Mouse (Mus musculus) thymus, adult 2 months (tissue): ENCODE measurements around the gene Foxk1.

Experiments
- CTCF ChIP-seq: fragments of 200-500 bp; IDR thresholded peaks from 2 replicates; pipeline ENCODE4 v1.5.1; 2012; ENCODE audit warnings: mild to moderate bottlenecking, control low read depth, low read length, moderate library complexity, borderline replicate concordance; ENCODE audit not compliant: control insufficient read depth, poor library complexity, insufficient read depth; ENCODE audit errors: extremely low read depth
- POLR2A ChIP-seq: fragments of 200-500 bp; IDR thresholded peaks from 2 replicates; pipeline ENCODE4 v1.6.1; 2012; ENCODE audit warnings: mild to moderate bottlenecking, low read length, control low read depth, moderate library complexity; ENCODE audit not compliant: control insufficient read depth, poor library complexity, insufficient read depth; ENCODE audit errors: extremely low read depth

- TF ChIP-seq CTCF (no peak), POLR2A (no peak)
Observed at GRCm38 (mm10) chr5:142386784-142387680, 14.3 kb upstream of the Foxk1 start.
